Mouse (Mus musculus) frontal cortex, postnatal 36 days (tissue): ENCODE results near the gene Fam183b.
A peak's percentile ranks its signal among the peaks of the same experiment; 100 is the strongest.

Source experiments
- DNase-seq, 2 experiments: peaks; one replicate each; pipeline ENCODE4 v3.0.0; 2022; ENCODE audit warnings: low spot score in 2 of 2

The Fam183b gene

DNA sequence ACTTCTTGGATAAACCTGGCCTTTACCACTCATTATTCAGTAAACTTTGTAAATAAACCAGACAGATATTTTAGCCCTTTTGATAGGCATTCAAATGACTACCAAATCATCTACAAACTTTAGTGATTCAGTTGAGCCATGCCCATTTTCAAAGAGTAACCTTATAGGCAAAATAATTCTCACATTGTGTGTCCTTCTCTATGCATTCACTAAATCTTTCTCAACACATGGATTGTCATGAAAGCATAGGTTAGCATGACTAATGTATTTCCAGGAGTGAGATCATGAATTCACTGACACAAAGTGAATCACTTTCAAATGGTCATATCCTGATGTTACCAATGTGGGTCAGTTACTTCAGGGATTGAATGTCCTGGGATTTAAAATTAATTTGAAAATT, 28.9 kb downstream of the Fam183b start, which contains the start of gene Olfr315:
TSS of gene Olfr315 (plus strand) at position 301 of the 400 bp plus-strand sequence.
- DNase-seq = no peak

DNA sequence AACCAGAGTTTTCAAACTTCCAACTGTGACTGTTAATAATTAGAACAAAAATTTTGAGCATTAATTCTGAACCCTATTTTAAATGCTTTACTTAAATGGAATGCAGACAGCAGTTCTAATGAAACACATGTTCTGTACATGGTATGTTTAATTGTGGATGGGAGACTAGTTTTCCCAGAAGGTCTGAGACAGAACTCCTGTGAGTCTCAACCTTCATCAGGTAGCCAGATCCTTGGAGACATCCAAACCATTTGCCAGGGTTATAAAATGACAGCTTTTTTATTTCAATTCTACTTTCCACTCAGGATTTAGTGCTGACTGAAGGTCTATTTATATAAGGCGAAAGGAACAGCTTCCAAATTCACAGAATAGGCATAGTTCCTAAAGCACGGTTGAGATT, 49.3 kb downstream of the Fam183b start, which contains the start of gene Olfr316:
TSS of gene Olfr316 (plus strand) at position 301 of the 400 bp plus-strand sequence.
- DNase-seq = no peak

DNA sequence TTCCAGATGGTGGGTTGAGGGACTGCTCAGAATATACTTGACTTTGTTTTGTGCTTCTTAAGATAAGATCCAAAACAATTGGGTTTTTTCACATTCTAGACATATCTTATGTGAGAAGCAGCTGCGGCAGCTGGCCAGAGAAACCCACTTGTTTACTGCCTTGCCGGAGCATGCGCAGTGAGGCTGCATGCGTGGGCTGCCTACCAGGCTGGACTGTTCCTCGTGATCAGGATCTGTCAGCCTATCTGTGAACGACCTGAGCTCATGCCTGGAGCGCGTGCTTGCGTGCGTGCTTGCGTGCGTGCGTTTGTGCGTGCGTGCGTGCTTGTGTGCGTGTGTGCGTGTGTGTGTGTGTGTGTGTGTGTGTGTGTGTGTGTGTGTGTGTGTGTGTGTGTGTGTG, 50.7 kb downstream of the Fam183b start:
- peak; percentile 49 to 73 for DNase-seq
